Mouse (Mus musculus): Measurements from ENCODE around the gene Cyp4f16. TPM values are rescaled to one million over a fixed set of nuclear protein-coding genes. Genes with fewer than 3 reads are reported as not detected.
"Not testable (repeated sequence)": the region's sequence is repeated elsewhere in the genome, so short reads cannot be mapped to it uniquely, and the experiment has no call there.

The Cyp4f16 gene
- total RNA-seq, 2 experiments from 2014 or later: 2.0 to 2.3 TPM

GRCm38 (mm10) chr17:32536867-32537250 is 501 bp downstream of the Cyp4f16 start:
- intact Hi-C loops (cut with DNase I; ENCODE audit: low total_unique reads): no loop called here
- peak; percentile 14 for DNase-seq

GRCm38 (mm10) chr17:32544792-32545191 is 8.4 kb downstream of the Cyp4f16 start:
- intact Hi-C loops (cut with DNase I; ENCODE audit: low total_unique reads); DNase-seq: not testable (repeated sequence)

- DNase-seq; intact Hi-C loops (cut with DNase I; ENCODE audit: low total_unique reads): not testable (repeated sequence)
These were observed 14.0 kb downstream of the Cyp4f16 start for GRCm38 (mm10) chr17:32550377-32550776.

- intact Hi-C loops (cut with DNase I; ENCODE audit: low total_unique reads): no loop called here
- DNase-seq: peak; percentile 54
These were observed 14.8 kb downstream of the Cyp4f16 start for GRCm38 (mm10) chr17:32550900-32551770.

GRCm38 (mm10) chr17:32553016-32553415 is 16.7 kb downstream of the Cyp4f16 start:
- DNase-seq; intact Hi-C loops (cut with DNase I; ENCODE audit: low total_unique reads): not testable (repeated sequence)

- intact Hi-C loops (cut with DNase I; ENCODE audit: low total_unique reads): not testable (repeated sequence)
These were observed 18.0 kb downstream of the Cyp4f16 start for GRCm38 (mm10) chr17:32554368-32554767.

GRCm38 (mm10) chr17:32563301-32563700 is 26.9 kb downstream of the Cyp4f16 start:
- intact Hi-C loops (cut with DNase I; ENCODE audit: low total_unique reads); DNase-seq: not testable (repeated sequence)

More at GRCm38 (mm10) chr17:32554368-32554767, 18.0 kb downstream of the Cyp4f16 start:
- DNase-seq: not testable (repeated sequence)

GRCm38 (mm10) chr17:32573286-32573685 is 36.9 kb downstream of the Cyp4f16 start:
- intact Hi-C loops (cut with DNase I; ENCODE audit: low total_unique reads); DNase-seq: not testable (repeated sequence)

- DNase-seq: no peak
- intact Hi-C loops (cut with DNase I; ENCODE audit: low total_unique reads): no loop called here
These were observed 41.3 kb downstream of the Cyp4f16 start for GRCm38 (mm10) chr17:32577496-32578186.

GRCm38 (mm10) chr17:32596494-32596893 is 60.1 kb downstream of the Cyp4f16 start:
- DNase-seq: no peak
- intact Hi-C loops (cut with DNase I; ENCODE audit: low total_unique reads): no loop called here

Other genes starting within 250 kb of the Cyp4f16 start
- gene Akap8, start 215.3 kb upstream of the Cyp4f16 start, total RNA-seq (2021): 10 to 100 TPM; 29.3 to 30.5 TPM
- 10 to 100 TPM; 20.8 to 28.0 TPM for gene Akap8l, start 186.0 kb upstream of the Cyp4f16 start, total RNA-seq (2021)
- gene Wiz, start 147.1 kb upstream of the Cyp4f16 start, total RNA-seq (2021): 10 to 100 TPM; 14.3 to 15.3 TPM
- under 1 TPM in 1 of 2 experiments, not detected in 1; 0.14 TPM for gene Rasal3, start 133.0 kb upstream of the Cyp4f16 start, total RNA-seq (2021)
- not detected for gene Pglyrp2, start 112.4 kb upstream of the Cyp4f16 start, total RNA-seq (2021)
- gene Cyp4f39, start 83.8 kb upstream of the Cyp4f16 start, total RNA-seq (2021): under 1 TPM in 1 of 2 experiments, not detected in 1; 0.82 TPM
- gene Cyp4f17, start 30.5 kb upstream of the Cyp4f16 start, total RNA-seq (2021): 1 to 10 TPM in 1 of 2 experiments, under 1 TPM in 1; 0.90 to 1.3 TPM
- not detected for gene Cyp4f37, start 84.8 kb downstream of the Cyp4f16 start, total RNA-seq (2021)
- gene Cyp4f40, start 122.3 kb downstream of the Cyp4f16 start, total RNA-seq (2021): not detected
- not detected for gene Cyp4f15, start 149.1 kb downstream of the Cyp4f16 start, total RNA-seq (2021)

Data from gastrocnemius, postnatal 14 days (tissue).